Mouse (Mus musculus) hematopoietic multipotent progenitor cell, adult 10-12 weeks (in vitro differentiated cells): ENCODE results near the gene Tmsb15b2. TPM values are rescaled to one million over a fixed set of nuclear protein-coding genes. Genes with fewer than 3 reads are reported as not detected.

Experiments used
- polyA plus RNA-seq: library from polyadenylated mRNA; stranded (reverse); fragments of >175 nt; gene quantifications from 2 replicates; pipeline ENCODE4 v1.2.3, GENCODE M21; 2012; ENCODE audit warnings: low replicate concordance

The Tmsb15b2 gene
- 1.9 TPM in 1 of 2 replicates, not detected in the other for polyA plus RNA-seq

GRCm38 (mm10) chrX:136975397-136975796 is at the start of gene Tmsb15b2:
TSS of gene Tmsb15b2 (minus strand) at chrX:136975497.

DNA sequence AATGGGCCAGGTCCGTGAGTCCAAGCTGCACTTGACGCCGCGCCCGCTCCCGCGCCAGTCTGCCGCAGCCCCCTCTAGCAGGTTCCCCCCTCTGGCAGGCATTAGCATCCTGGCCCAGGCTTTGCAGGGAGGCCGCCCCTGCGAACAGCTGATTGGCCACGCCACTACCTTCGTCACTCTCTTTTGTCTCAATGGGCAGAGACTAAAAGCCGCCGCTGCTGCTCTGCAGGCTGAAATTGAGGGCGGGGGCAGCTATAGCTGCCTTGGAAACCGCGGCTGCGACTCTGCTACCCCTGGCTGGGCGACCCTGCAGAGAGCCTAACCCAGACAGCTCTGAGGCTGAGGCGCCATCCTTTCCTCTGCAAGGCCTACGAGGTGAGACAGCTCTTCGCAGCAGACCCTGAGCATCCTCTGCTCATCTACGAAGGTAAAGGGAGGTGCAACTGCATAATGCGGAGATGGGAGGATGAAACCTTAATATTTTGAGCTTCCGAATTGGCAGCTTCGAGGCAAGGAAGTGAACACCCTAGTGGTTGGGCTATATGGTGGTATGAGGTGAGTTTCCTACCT is 17.8 kb upstream of the Tmsb15b2 start, which contains the start of gene Zcchc18:
TSS of gene Zcchc18 (plus strand) at position 178 of the 570 bp plus-strand sequence.

DNA sequence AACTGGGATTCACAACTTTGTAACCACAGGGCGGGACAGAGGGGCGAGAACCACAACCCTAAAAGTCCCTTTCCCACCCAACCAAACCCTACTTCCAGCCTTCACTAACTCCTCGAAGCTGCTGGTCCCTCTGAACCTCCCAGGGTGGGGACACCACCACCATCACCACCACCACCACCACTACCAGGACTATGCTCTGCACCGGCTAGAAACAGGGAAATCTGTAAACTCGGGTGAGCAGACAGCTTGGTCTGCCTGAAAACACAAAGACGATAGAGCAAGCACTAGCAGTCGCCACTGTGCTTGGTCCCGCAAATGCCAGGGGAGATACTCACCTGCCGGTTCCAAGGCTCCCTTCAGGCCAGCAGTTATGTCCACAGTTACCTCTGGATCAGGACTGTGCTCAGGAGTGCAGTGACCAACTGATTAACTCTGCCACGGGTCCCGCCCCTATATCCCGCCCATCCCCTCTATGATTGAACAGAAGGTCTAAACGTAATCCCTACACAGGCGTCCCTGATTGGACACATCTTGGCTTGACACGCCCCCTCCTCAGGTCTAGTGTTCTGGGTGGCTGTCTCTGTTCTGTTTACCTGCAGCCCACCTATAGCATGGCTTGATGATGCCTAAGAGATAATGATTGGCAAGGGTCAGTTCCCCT is 1.3 kb upstream of the Tmsb15b2 start, which contains the start of the genes Tmsb15l and Tmsb15b1:
TSS of gene Tmsb15l (minus strand) at position 446 of the 661 bp plus-strand sequence.
TSS of gene Tmsb15b1 (minus strand) at position 451 of the 661 bp plus-strand sequence.

GRCm38 (mm10) chrX:136927031-136927430 is 48.3 kb downstream of the Tmsb15b2 start, which contains the start of gene H2bfm:
TSS of gene H2bfm (plus strand) at chrX:136927325.

Other genes starting within 250 kb of the Tmsb15b2 start
- 115 and 122 TPM in 2 replicates for gene Morf4l2, start 231.8 kb downstream of the Tmsb15b2 start, polyA plus RNA-seq
- not detected in 2 replicates for gene Glra4, start 195.4 kb downstream of the Tmsb15b2 start, polyA plus RNA-seq
- 0.67 and 1.2 TPM in 2 replicates for gene Plp1, start 152.8 kb downstream of the Tmsb15b2 start, polyA plus RNA-seq
- gene Rab9b, start 106.7 kb downstream of the Tmsb15b2 start, polyA plus RNA-seq, result not detected in 2 replicates
- gene H2bfm, start 48.2 kb downstream of the Tmsb15b2 start, polyA plus RNA-seq, result not detected in 2 replicates
- 0.26 TPM in 1 of 2 replicates, not detected in the other for gene Tmsb15l, start 1.4 kb upstream of the Tmsb15b2 start, polyA plus RNA-seq
- 0.41 and 0.46 TPM in 2 replicates for gene Tmsb15b1, start 1.4 kb upstream of the Tmsb15b2 start, polyA plus RNA-seq
- 3.0 and 3.4 TPM in 2 replicates for gene Zcchc18, start 17.7 kb upstream of the Tmsb15b2 start, polyA plus RNA-seq
- 8.6 and 10.0 TPM in 2 replicates for gene Slc25a53, start 62.8 kb upstream of the Tmsb15b2 start, polyA plus RNA-seq
- 1.5 and 2.0 TPM in 2 replicates for gene Fam199x, start 74.1 kb upstream of the Tmsb15b2 start, polyA plus RNA-seq
- not detected in 2 replicates for gene Esx1, start 146.6 kb upstream of the Tmsb15b2 start, polyA plus RNA-seq